Mouse (Mus musculus): Measurements from ENCODE around the gene Olfr283. TPM values are rescaled to one million over a fixed set of nuclear protein-coding genes. Genes with fewer than 3 reads are reported as not detected.

The Olfr283 gene
- polyA plus RNA-seq, 1 experiment from 2014 or later, result not detected

- H3K27ac ChIP-seq (replicated peaks), result no peak overlapping the region
- no peaks in the 10 kb centered on the region for H3K27me3 ChIP-seq (replicated peaks; ENCODE audit: low read depth, poor library complexity, severe bottlenecking)
- no peak overlapping the region for H3K4me3 ChIP-seq
- DNase-seq (ENCODE audit: low spot score), result no peak
- no peaks in the 10 kb centered on the region for H3K36me3 ChIP-seq (replicated peaks)
- 0 out of 2 replicates have a peak, but pooled peaks cover 3% of the 10 kb centered on the region for H3K9me3 ChIP-seq
- WGBS, result 68% methylated on average over 1 of the region's 1 CpGs
- no peaks in the 10 kb centered on the region for H3K4me1 ChIP-seq
Measured at GRCm38 (mm10) chr15:98397136-98397535, 16.4 kb upstream of the Olfr283 start.

GRCm38 (mm10) chr15:98391903-98392187 lies 11.1 kb upstream of the Olfr283 start:
- no peaks in the 10 kb centered on the region for H3K36me3 ChIP-seq (replicated peaks)
- no peaks in the 10 kb centered on the region for H3K27me3 ChIP-seq (replicated peaks; ENCODE audit: low read depth, poor library complexity, severe bottlenecking)
- H3K27ac ChIP-seq (replicated peaks), result no peak overlapping the region
- no peak for DNase-seq (ENCODE audit: low spot score)
- no peak overlapping the region for H3K4me3 ChIP-seq
- no peaks in the 10 kb centered on the region for H3K4me1 ChIP-seq
- WGBS, result 41% methylated on average over 2 of the region's 2 CpGs
- 0 out of 2 replicates have a peak, but pooled peaks cover 3% of the 10 kb centered on the region for H3K9me3 ChIP-seq

GRCm38 (mm10) chr15:98391081-98391902 lies 10.5 kb upstream of the Olfr283 start:
- no peak overlapping the region for H3K4me3 ChIP-seq
- 0 out of 2 replicates have a peak, but pooled peaks cover 3% of the 10 kb centered on the region for H3K9me3 ChIP-seq
- DNase-seq (ENCODE audit: low spot score), result no peak
- H3K36me3 ChIP-seq (replicated peaks), result no peaks in the 10 kb centered on the region
- WGBS, result 76% methylated on average over 10 of the region's 10 CpGs
- H3K4me1 ChIP-seq, result no peaks in the 10 kb centered on the region
- H3K27me3 ChIP-seq (replicated peaks; ENCODE audit: low read depth, poor library complexity, severe bottlenecking), result no peaks in the 10 kb centered on the region
- H3K27ac ChIP-seq (replicated peaks), result no peak overlapping the region

GRCm38 (mm10) chr15:98389796-98390195 lies 9.1 kb upstream of the Olfr283 start:
- Histone ChIP-seq H3K27ac (replicated peaks) (no peak overlapping the region), H3K27me3 (replicated peaks; ENCODE audit: low read depth, poor library complexity, severe bottlenecking) (no peaks in the 10 kb centered on the region), H3K4me3 (no peak overlapping the region), H3K36me3 (replicated peaks) (no peaks in the 10 kb centered on the region), H3K4me1 (no peaks in the 10 kb centered on the region), H3K9me3 (no peaks in the 10 kb centered on the region)
- WGBS, result 35% methylated on average over 7 of the region's 7 CpGs
- DNase-seq (ENCODE audit: low spot score), result peak; percentile 86

GRCm38 (mm10) chr15:98387621-98388020 lies 6.9 kb upstream of the Olfr283 start:
- WGBS, result 70% methylated on average over 2 of the region's 2 CpGs
- Histone ChIP-seq H3K4me3 (no peak overlapping the region), H3K27ac (replicated peaks) (no peak overlapping the region), H3K27me3 (replicated peaks; ENCODE audit: low read depth, poor library complexity, severe bottlenecking) (no peaks in the 10 kb centered on the region), H3K4me1 (no peaks in the 10 kb centered on the region), H3K36me3 (replicated peaks) (no peaks in the 10 kb centered on the region), H3K9me3 (no peaks in the 10 kb centered on the region)
- no peak for DNase-seq (ENCODE audit: low spot score)

- no peak for DNase-seq (ENCODE audit: low spot score)
- Histone ChIP-seq H3K4me1 (no peaks in the 10 kb centered on the region), H3K9me3 (no peaks in the 10 kb centered on the region), H3K27ac (replicated peaks) (no peak overlapping the region), H3K27me3 (replicated peaks; ENCODE audit: low read depth, poor library complexity, severe bottlenecking) (no peaks in the 10 kb centered on the region), H3K36me3 (replicated peaks) (no peaks in the 10 kb centered on the region), H3K4me3 (no peak overlapping the region)
- WGBS, result 95% methylated on average over 13 of the region's 13 CpGs
Measured at GRCm38 (mm10) chr15:98378209-98378608, 2.5 kb downstream of the Olfr283 start.

GRCm38 (mm10) chr15:98340887-98341286 lies 39.9 kb downstream of the Olfr283 start, which contains the start of gene Olfr284:
TSS of gene Olfr284 (minus strand) at chr15:98340987.
- no peak within 1 kb of the TSS for H3K4me3 ChIP-seq
- no peak for DNase-seq (ENCODE audit: low spot score)
- no peaks in the 10 kb centered on the region for H3K27me3 ChIP-seq (replicated peaks; ENCODE audit: low read depth, poor library complexity, severe bottlenecking)
- no peaks in the 10 kb centered on the region for H3K4me1 ChIP-seq
- 95% methylated on average over 8 of the region's 8 CpGs for WGBS
- no peak within 1 kb of the TSS for H3K27ac ChIP-seq (replicated peaks)
- H3K9me3 ChIP-seq, result no peaks in the 10 kb centered on the region
- no peaks in the 10 kb centered on the region for H3K36me3 ChIP-seq (replicated peaks)

Other genes with a start within 250 kb of the Olfr283 start
- 38.0 and 43.2 TPM in 2 replicates for gene Asb8, start 215.3 kb downstream of the Olfr283 start, polyA plus RNA-seq (2016; fragmentation: Nextera tagmentation; extraction: Ambion mirVana)
- 2.1 and 2.5 TPM in 2 replicates for gene Ccdc184, start 213.8 kb downstream of the Olfr283 start, polyA plus RNA-seq (2016; fragmentation: Nextera tagmentation; extraction: Ambion mirVana)
- not detected in 2 replicates for gene Olfr288, start 185.4 kb downstream of the Olfr283 start, polyA plus RNA-seq (2016; fragmentation: Nextera tagmentation; extraction: Ambion mirVana)
- gene Gm44579, start 160.0 kb downstream of the Olfr283 start, polyA plus RNA-seq (2016; fragmentation: Nextera tagmentation; extraction: Ambion mirVana), result not detected in 2 replicates
- gene Olfr287, start 159.9 kb downstream of the Olfr283 start, polyA plus RNA-seq (2016; fragmentation: Nextera tagmentation; extraction: Ambion mirVana), result not detected in 2 replicates
- gene Olfr286, start 146.5 kb downstream of the Olfr283 start, polyA plus RNA-seq (2016; fragmentation: Nextera tagmentation; extraction: Ambion mirVana), result not detected in 2 replicates
- not detected in 2 replicates for gene H1fnt, start 123.7 kb downstream of the Olfr283 start, polyA plus RNA-seq (2016; fragmentation: Nextera tagmentation; extraction: Ambion mirVana)
- 0.44 and 0.52 TPM in 2 replicates for gene Zfp641, start 84.8 kb downstream of the Olfr283 start, polyA plus RNA-seq (2016; fragmentation: Nextera tagmentation; extraction: Ambion mirVana)
- not detected in 2 replicates for gene Olfr285, start 63.6 kb downstream of the Olfr283 start, polyA plus RNA-seq (2016; fragmentation: Nextera tagmentation; extraction: Ambion mirVana)
- not detected in 2 replicates for gene Olfr284, start 40.0 kb downstream of the Olfr283 start, polyA plus RNA-seq (2016; fragmentation: Nextera tagmentation; extraction: Ambion mirVana)
- not detected in 2 replicates for gene Olfr282, start 50.3 kb upstream of the Olfr283 start, polyA plus RNA-seq (2016; fragmentation: Nextera tagmentation; extraction: Ambion mirVana)
- gene Olfr281, start 71.6 kb upstream of the Olfr283 start, polyA plus RNA-seq (2016; fragmentation: Nextera tagmentation; extraction: Ambion mirVana), result not detected in 2 replicates
- not detected in 2 replicates for gene OR5BS1P, start 89.0 kb upstream of the Olfr283 start, polyA plus RNA-seq (2016; fragmentation: Nextera tagmentation; extraction: Ambion mirVana)
- gene Lalba, start 101.8 kb upstream of the Olfr283 start, polyA plus RNA-seq (2016; fragmentation: Nextera tagmentation; extraction: Ambion mirVana), result 0.20 and 0.26 TPM in 2 replicates
- not detected in 2 replicates for gene Olfr279, start 111.5 kb upstream of the Olfr283 start, polyA plus RNA-seq (2016; fragmentation: Nextera tagmentation; extraction: Ambion mirVana)
- 151 and 152 TPM in 2 replicates for gene Kansl2, start 153.3 kb upstream of the Olfr283 start, polyA plus RNA-seq (2016; fragmentation: Nextera tagmentation; extraction: Ambion mirVana)
- gene Ccnt1, start 190.0 kb upstream of the Olfr283 start, polyA plus RNA-seq (2016; fragmentation: Nextera tagmentation; extraction: Ambion mirVana), result 64.5 and 64.6 TPM in 2 replicates
- gene 4930415O20Rik, start 190.1 kb upstream of the Olfr283 start, polyA plus RNA-seq (2016; fragmentation: Nextera tagmentation; extraction: Ambion mirVana), result 0.39 TPM in 1 of 2 replicates, not detected in the other
- gene Adcy6, start 229.1 kb upstream of the Olfr283 start, polyA plus RNA-seq (2016; fragmentation: Nextera tagmentation; extraction: Ambion mirVana), result 11.6 and 14.0 TPM in 2 replicates
- gene Cacnb3, start 249.9 kb upstream of the Olfr283 start, polyA plus RNA-seq (2016; fragmentation: Nextera tagmentation; extraction: Ambion mirVana), result 32.3 and 37.0 TPM in 2 replicates